Mouse (Mus musculus): ENCODE results near the gene Ciao2a.

- no peak for TF ChIP-seq CTCF (IDR thresholded peaks at IDR 0.05; ENCODE audit: extremely low read depth, insufficient read depth, low read length)
- TF ChIP-seq POLR2A (IDR thresholded peaks at IDR 0.05; ENCODE audit: extremely low read depth, insufficient read depth, low read length): no peak
Measured at GRCm38 (mm10) chr9:66131466-66131865, 5.1 kb downstream of the Ciao2a start.

All from cortical plate, adult 2 months (tissue).